Mouse (Mus musculus) activated CD4-positive, CD25-positive, alpha-beta regulatory T cell (primary cell): ENCODE measurements around the gene Cip2a. TPM values are rescaled to one million over a fixed set of nuclear protein-coding genes. Genes with fewer than 3 reads are reported as not detected.

Experiments
- polyA plus RNA-seq, 2 experiments: library from polyadenylated mRNA; unstranded; fragments of 100-300 nt; shearing (Covaris generic); gene quantifications; one replicate each; pipeline ENCODE4 v1.2.1; 2017

Gene Cip2a
- 1 to 10 TPM; 5.8 to 6.3 TPM for polyA plus RNA-seq

GRCm38 (mm10) chr16:48993559-48994342, at the start of gene Cip2a, which contains the start of gene Dzip3:
TSS of gene Cip2a (plus strand) at chr16:48994185.
TSS of gene Dzip3 (minus strand) at chr16:48994165.

DNA sequence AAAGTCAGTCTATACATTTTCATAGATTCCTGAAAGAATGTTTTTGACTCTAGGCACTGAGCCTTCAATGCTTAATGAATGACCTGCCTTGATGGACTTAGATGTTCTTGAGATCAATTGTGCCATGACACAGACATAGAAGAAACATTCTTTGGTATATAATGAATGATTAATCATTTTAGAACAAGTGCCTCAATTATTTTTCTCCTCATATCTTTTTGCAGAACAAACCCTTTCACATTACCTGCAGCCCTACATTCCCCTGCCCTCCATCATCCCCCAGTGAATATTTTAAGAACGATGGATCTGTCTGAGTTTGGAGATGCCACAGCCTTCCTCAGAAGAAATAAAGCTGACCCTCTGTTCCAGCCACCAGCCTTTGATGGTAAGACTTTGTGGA, 63.2 kb downstream of the Cip2a start, which contains the start of gene Myh15:
Myh15 (plus strand) TSS at position 301 of the 400 bp plus-strand sequence.

Other genes starting within 250 kb of the Cip2a start
- 100 to 1,000 TPM; 116 to 152 TPM for gene Trat1, start 222.2 kb upstream of the Cip2a start, polyA plus RNA-seq
- gene Retnlb, start 177.3 kb upstream of the Cip2a start, polyA plus RNA-seq: not detected
- 10 to 100 TPM in 1 of 2 experiments, not detected in 1; 43.8 TPM for gene Retnla, start 151.6 kb upstream of the Cip2a start, polyA plus RNA-seq
- 1 to 10 TPM in 1 of 2 experiments, under 1 TPM in 1; 0.37 to 2.6 TPM for gene Retnlg, start 121.6 kb upstream of the Cip2a start, polyA plus RNA-seq
- gene Dzip3, start within 50 bp of the Cip2a start, polyA plus RNA-seq: 1 to 10 TPM; 2.4 to 6.6 TPM
- gene Myh15, start 63.3 kb downstream of the Cip2a start, polyA plus RNA-seq: under 1 TPM in 1 of 2 experiments, not detected in 1; 0.14 TPM